Mouse (Mus musculus) forebrain, embryonic 14.5 days (tissue): ENCODE measurements at regions not wholly inside any gene's neighbourhood (a gene's known extent, or its start where the extent isn't known, plus 50 kb on each side); places are given as distances from the start of the nearest gene placed in this dataset.

ENCODE experiments used
- ATAC-seq: fragments of 200-750 bp; cut with Nextera tagmentation; 2 replicates; pipeline ENCODE4 v1.8.0; 2017; ENCODE audit warnings: mild to moderate bottlenecking, moderate library complexity
- DNase-seq: peaks from one replicate; pipeline ENCODE4 v3.0.0-alpha.2; 2015; ENCODE audit warnings: low spot score
- H3K27ac ChIP-seq: fragments of 300-500 bp; sonication (generic); 2 replicates; pipeline ENCODE4 v1.5.1; 2014; ENCODE audit warnings: low read depth, mild to moderate bottlenecking, control low read depth, low read length, moderate library complexity
- H3K27me3 ChIP-seq: fragments of 300-500 bp; sonication (generic); replicated peaks from 2 replicates; pipeline ENCODE4 v1.6.1; 2014; ENCODE audit warnings: low read length, control low read depth, mixed read lengths; ENCODE audit not compliant: control insufficient read depth, insufficient read depth
- H3K36me3 ChIP-seq: fragments of 300-500 bp; sonication (generic); 2 replicates; pipeline ENCODE4 v1.6.1; 2014; ENCODE audit warnings: low read length, control low read depth; ENCODE audit not compliant: control insufficient read depth, insufficient read depth
- H3K4me1 ChIP-seq: fragments of 300-500 bp; sonication (generic); 2 replicates; pipeline ENCODE4 v1.6.1; 2014; ENCODE audit warnings: antibody characterized with exemption, low read length, control low read depth; ENCODE audit not compliant: control insufficient read depth, insufficient read depth
- H3K4me2 ChIP-seq: fragments of 300-500 bp; sonication (generic); 2 replicates; pipeline ENCODE4 v1.6.1; 2014; ENCODE audit warnings: mild to moderate bottlenecking, control low read depth, low read length
- H3K4me3 ChIP-seq: fragments of 300-500 bp; sonication (generic); 2 replicates; pipeline ENCODE4 v1.5.1; 2014; ENCODE audit warnings: low read depth, low read length, control low read depth
- H3K9ac ChIP-seq: fragments of 300-500 bp; sonication (generic); 2 replicates; pipeline ENCODE4 v1.6.1; 2014; ENCODE audit warnings: mild to moderate bottlenecking, low read length, control low read depth, moderate library complexity
- H3K9me3 ChIP-seq: fragments of 300-500 bp; sonication (generic); replicated peaks from 2 replicates; pipeline ENCODE4 v1.6.1; 2016; ENCODE audit warnings: low read length, control low read depth, mixed read lengths; ENCODE audit not compliant: control insufficient read depth
- WGBS: fragments of 180-500 bp; shearing (Covaris S2); extraction: QIAGEN DNeasy Blood & Tissue Kit; methylation state at CpG from one replicate; pipeline ENCODE4 v1.1.7; 2014; 5-methylcytosine and 5-hydroxymethylcytosine counted together

DNA sequence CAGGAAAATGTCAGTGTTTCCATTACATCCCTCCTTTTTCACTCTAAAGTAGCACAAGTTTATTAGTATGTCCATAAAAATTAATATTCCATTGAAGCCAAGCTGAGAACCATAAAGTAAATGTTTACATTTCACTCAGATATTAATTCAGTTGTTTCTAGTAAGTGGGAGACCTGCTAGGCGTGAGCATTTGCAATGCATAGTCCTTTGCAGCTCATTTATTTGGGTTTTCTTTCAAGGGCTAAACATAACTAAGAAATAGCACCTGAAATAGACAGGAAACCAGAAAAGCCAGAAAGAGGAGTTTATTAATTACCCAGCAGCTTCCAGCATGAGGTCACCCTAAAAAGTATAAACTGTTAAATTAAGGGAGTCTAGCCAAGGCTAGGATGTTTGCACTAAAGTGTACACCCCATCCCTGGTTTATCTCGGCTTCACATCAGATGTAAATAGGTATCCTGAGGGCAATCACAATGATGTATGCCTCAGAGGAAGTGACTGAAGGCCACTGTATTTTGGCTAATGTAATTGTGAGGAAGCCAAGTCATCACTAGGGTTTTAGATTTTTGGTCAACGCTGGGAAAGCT, 88.8 kb upstream of the Slc5a12 start:
- H3K27me3 ChIP-seq: no peaks in the 10 kb centered on the region
- no peak overlapping the region for H3K4me3 ChIP-seq
- 79% methylated on average over 3 of the region's 3 CpGs for WGBS
- H3K36me3 ChIP-seq: no peaks in the 10 kb centered on the region
- H3K4me2 ChIP-seq: no peak overlapping the region
- H3K9me3 ChIP-seq: no peaks in the 10 kb centered on the region
- H3K9ac ChIP-seq: no peak overlapping the region
- H3K27ac ChIP-seq: no peak overlapping the region
- H3K4me1 ChIP-seq: no peaks in the 10 kb centered on the region
- no peak for ATAC-seq
- no peak for DNase-seq

DNA sequence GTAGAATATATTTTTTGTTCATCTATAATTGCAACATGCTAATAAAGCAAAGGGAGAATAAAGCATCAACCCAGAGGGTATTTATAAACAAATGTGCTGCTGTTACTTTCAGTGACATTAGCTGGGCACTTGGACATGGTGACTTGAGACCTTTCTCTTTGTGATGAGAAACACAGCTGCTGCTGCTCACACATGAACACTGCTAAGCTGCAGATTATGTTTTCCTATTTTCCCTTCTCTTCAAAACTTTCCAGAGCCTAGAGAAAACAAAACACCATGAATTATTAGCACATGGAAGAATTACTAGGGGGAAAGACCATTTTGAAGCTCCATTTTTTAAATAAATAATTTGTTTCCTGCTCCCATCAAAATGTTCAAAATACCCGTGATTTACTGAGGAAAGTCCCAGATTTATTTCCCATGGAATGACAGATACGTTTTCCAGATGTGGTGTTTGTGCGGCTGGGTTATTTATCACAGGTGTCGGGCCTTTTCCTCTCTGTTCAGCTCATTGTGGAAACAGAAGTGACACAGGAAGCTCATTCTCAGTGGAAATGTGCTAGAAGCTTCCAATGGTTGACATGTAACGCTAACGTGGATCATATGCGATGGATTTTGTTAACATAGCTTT, 73.8 kb upstream of the Slc5a12 start:
- ATAC-seq (no peak), DNase-seq (no peak)
- WGBS: 85% methylated on average over 7 of the region's 7 CpGs
- Histone ChIP-seq H3K36me3 (no peaks in the 10 kb centered on the region), H3K27ac (no peak overlapping the region), H3K4me1 (no peaks in the 10 kb centered on the region), H3K9ac (no peak overlapping the region), H3K27me3 (no peaks in the 10 kb centered on the region), H3K4me3 (no peak overlapping the region), H3K9me3 (no peaks in the 10 kb centered on the region), H3K4me2 (no peak overlapping the region)

DNA sequence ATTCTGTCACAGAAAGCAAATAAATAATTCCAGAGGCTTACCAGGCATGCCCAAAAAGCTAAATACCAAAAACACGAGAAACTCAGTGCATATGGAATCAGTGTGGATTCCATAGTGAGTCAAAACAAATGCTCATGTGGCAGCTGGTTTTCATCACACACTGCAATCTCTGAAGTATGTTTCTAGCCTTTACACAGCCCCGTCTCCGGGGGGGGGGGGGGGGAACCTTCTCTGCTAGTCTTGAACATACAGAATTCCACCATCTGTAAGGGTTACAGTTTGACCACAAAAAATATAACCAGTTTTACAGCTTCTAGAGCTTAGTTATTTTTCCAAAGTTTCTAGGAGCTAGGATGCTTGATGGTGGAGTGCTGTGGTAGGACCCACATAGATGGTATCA, 68.9 kb upstream of the Slc5a12 start:
- WGBS: 77% methylated on average over 3 of the region's 3 CpGs
- H3K36me3 ChIP-seq: no peaks in the 10 kb centered on the region
- no peak overlapping the region for H3K27ac ChIP-seq
- ATAC-seq: no peak
- no peaks in the 10 kb centered on the region for H3K27me3 ChIP-seq
- no peak overlapping the region for H3K4me2 ChIP-seq
- DNase-seq: no peak
- H3K9ac ChIP-seq: no peak overlapping the region
- H3K4me1 ChIP-seq: no peaks in the 10 kb centered on the region
- no peaks in the 10 kb centered on the region for H3K9me3 ChIP-seq
- no peak overlapping the region for H3K4me3 ChIP-seq

DNA sequence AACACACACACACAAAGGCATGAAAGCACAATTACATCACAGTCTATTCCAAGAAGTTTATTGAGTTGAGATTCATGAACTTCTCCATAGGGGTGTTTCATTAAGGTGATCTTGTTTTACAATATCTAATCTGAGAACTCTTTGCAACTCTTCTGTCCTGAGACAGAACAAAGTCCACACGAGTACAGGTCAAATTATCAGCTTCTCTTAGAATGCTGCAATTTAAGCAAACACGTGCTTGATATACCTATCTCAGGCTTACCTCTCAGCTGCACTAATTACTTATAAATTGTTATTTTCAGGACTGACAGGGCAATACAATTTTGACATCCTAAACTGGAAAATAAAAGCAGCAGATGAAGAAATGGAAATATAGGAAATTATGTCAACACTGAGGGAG, 57.0 kb upstream of the Slc5a12 start:
- ATAC-seq (no peak), DNase-seq (no peak)
- Histone ChIP-seq H3K9ac (no peak overlapping the region), H3K36me3 (no peaks in the 10 kb centered on the region), H3K4me2 (no peak overlapping the region), H3K27ac (no peak overlapping the region), H3K27me3 (no peaks in the 10 kb centered on the region), H3K4me1 (no peaks in the 10 kb centered on the region), H3K4me3 (no peak overlapping the region), H3K9me3 (no peaks in the 10 kb centered on the region)
- 83% methylated on average over 2 of the region's 2 CpGs for WGBS

DNA sequence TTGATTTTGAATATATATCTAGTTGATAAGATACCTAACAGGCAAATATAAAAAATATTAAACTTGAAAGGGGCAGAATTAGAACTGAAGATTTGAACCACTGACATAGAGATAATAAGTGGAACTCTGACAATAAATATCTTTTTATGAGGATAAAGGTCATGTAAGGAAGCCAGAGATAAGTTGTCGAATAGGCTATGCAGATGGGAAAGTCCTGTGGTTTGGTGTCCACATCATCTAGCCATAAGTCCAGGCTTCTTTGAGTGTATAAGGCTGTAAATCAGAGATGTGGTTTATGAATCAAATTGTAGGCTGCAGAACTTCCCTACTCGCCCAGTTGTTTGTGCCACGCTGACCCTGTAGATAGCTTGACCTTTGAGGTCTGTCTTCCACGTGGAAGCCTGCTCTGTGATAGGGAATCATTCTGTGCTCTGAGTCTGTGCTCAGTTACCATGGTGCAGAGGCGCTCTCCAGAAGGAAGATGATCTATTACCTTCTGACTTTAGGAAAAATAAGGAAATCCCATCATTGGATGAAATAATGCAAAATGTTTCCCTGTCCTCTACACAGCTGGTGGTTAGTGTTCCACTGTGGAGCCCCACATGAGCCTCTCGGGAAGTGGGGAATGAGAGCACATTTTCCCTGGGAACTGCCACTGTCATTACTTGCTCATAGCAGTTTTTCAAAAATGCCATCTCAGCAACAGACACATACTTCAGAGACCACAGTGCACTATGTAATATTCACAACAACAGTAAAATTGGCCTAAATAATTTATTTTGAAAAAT, 56.3 kb upstream of the Slc5a12 start:
- Histone ChIP-seq H3K9me3 (no peaks in the 10 kb centered on the region), H3K4me1 (no peaks in the 10 kb centered on the region), H3K9ac (no peak overlapping the region), H3K27me3 (no peaks in the 10 kb centered on the region), H3K36me3 (no peaks in the 10 kb centered on the region), H3K27ac (no peak overlapping the region), H3K4me2 (no peak overlapping the region), H3K4me3 (no peak overlapping the region)
- ATAC-seq (no peak), DNase-seq (no peak)
- 87% methylated on average over 6 of the region's 6 CpGs for WGBS

DNA sequence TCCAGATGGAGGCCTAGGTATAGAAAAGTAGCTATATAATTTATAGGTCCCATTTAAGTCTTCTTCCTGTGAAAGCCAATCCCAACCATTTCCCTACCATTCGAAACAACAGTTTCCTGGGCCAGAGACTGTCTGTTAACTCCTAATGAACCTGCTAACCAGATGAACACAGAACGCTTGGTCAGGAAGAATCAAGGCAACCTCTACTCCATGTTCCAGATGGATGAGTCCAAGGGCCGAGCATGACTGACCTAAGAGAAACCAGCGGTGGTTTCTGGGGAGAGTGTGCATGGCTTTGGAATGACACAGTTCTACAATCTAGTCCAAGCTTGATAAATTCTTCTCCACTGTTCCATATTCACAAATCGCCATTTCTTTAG, 55.8 kb upstream of the Slc5a12 start:
- Histone ChIP-seq H3K27ac (no peak overlapping the region), H3K4me1 (no peaks in the 10 kb centered on the region), H3K4me2 (no peak overlapping the region), H3K4me3 (no peak overlapping the region), H3K9me3 (no peaks in the 10 kb centered on the region), H3K9ac (no peak overlapping the region), H3K27me3 (no peaks in the 10 kb centered on the region), H3K36me3 (no peaks in the 10 kb centered on the region)
- no peak for DNase-seq
- 97% methylated on average over 5 of the region's 5 CpGs for WGBS
- ATAC-seq: no peak
